Mouse (Mus musculus): ENCODE results near the gene Islr2. TPM values are rescaled to one million over a fixed set of nuclear protein-coding genes. Genes with fewer than 3 reads are reported as not detected.

Islr2 gene
- polyA plus RNA-seq, 1 experiment from 2014 or later = 51.6 TPM

DNA sequence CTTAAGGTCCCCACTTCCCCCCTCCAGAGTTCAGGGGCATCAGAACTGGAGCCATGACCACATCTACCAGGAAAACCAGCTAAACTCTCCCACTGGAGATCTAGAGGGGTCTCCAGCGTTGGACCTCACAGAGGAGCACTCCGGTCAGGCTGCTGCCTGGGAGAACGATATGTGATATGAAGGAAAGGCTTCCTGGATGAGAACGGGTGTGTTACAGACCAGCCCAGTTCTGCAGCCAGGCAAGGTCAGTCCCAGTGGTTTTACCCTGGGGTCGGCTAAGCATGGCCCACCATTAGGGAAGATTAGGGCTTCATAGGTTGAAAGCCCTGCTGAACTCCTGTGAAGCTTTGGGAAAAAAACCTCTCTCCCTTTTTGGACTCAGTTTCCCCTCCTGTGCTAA is 9.3 kb upstream of the Islr2 start:
- WGBS = 79% methylated on average over 5 of the region's 5 CpGs

DNA sequence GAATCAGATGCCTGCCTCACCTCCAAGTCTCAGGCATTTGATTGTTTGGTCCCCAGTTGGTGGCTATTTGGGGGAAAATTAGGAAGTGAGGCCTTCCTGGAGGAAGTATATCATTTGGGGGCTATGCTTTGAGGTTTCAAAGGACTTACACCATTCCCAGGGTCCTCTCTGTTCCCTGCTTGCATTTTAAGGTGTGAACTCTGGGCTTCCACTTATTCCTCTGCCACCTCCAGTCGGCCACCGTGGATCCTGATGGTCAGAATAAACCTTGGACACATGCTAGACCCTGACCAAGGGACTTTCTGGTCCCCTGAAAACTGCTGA is 6.1 kb upstream of the Islr2 start:
- Histone ChIP-seq H3K4me1 (ENCODE audit: control insufficient read depth, insufficient read depth, low read length) (peaks cover 4% of the 10 kb centered on the region; the same call in 1 of the 2 replicates), H3K9me3 (ENCODE audit: control insufficient read depth, low read length) (no peaks in the 10 kb centered on the region), H3K9ac (replicated peaks; ENCODE audit: low read length) (no peak overlapping the region), H3K27me3 (ENCODE audit: control insufficient read depth, insufficient read depth, low read length) (no peaks in the 10 kb centered on the region), H3K4me2 (ENCODE audit: low read length) (no peak overlapping the region), H3K4me3 (replicated peaks; ENCODE audit: low read depth, low read length) (no peak overlapping the region), H3K36me3 (ENCODE audit: control insufficient read depth, insufficient read depth, low read length) (no peaks in the 10 kb centered on the region), H3K27ac (replicated peaks; ENCODE audit: low read depth, low read length) (no peak overlapping the region)
- no peak for DNase-seq
- no peak for ATAC-seq (ENCODE audit: low FRiP score, low TSS enrichment)
- 89% methylated on average over 2 of the region's 2 CpGs for WGBS

More for the DNA sequence above, 9.3 kb upstream of the Islr2 start:
- Histone ChIP-seq H3K27ac (replicated peaks; ENCODE audit: low read depth, low read length) (no peak overlapping the region), H3K27me3 (ENCODE audit: control insufficient read depth, insufficient read depth, low read length) (no peaks in the 10 kb centered on the region), H3K9me3 (ENCODE audit: control insufficient read depth, low read length) (no peaks in the 10 kb centered on the region), H3K4me1 (ENCODE audit: control insufficient read depth, insufficient read depth, low read length) (peaks cover 4% of the 10 kb centered on the region; the same call in 1 of the 2 replicates), H3K9ac (replicated peaks; ENCODE audit: low read length) (no peak overlapping the region), H3K4me2 (ENCODE audit: low read length) (no peak overlapping the region), H3K36me3 (ENCODE audit: control insufficient read depth, insufficient read depth, low read length) (no peaks in the 10 kb centered on the region), H3K4me3 (replicated peaks; ENCODE audit: low read depth, low read length) (no peak overlapping the region)
- ATAC-seq (ENCODE audit: low FRiP score, low TSS enrichment) (no peak), DNase-seq (no peak)

DNA sequence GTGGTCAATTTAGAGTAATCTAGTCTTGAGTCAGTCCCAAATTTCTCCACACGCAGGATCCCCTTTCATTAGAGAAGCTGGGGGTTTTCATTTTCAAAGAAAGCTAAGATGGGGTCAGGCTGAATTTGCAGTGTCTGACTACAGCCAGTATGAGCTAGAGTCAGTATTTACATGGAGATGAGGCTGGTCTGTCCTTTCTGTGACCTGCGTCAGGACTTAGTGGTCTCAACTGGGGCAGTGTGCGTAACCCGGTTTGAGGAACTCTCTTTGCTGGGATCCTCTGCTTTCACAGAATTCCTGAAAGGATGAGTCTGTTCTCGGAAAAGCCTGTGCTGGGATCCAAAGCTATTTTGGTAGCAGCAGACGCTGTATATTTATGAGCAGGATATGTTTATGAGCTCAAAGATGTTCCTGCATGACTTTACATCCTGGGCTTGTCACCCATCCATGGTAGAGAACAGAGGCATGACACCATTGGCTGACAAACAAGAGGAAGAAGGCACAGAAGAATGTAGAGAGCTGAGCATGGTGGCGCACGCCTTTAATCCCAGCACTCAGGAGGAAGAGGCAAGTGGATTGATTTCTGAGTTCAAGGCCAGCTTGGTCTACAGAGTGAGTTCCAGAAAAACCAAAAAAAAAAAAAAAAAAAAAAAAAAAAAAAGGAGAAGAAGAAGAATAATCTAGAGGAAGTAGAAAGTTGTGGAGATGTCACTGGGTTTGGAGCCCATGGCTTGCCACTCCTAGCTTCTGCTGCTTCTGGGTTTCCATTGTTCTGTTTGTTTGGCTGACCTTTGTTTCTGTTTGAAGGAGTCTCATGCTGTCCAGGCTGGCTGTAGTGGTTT is 5.6 kb upstream of the Islr2 start:
- H3K9ac ChIP-seq (replicated peaks; ENCODE audit: low read length) = no peak overlapping the region
- H3K27ac ChIP-seq (replicated peaks; ENCODE audit: low read depth, low read length) = no peak overlapping the region
- H3K27me3 ChIP-seq (ENCODE audit: control insufficient read depth, insufficient read depth, low read length) = no peaks in the 10 kb centered on the region
- H3K36me3 ChIP-seq (ENCODE audit: control insufficient read depth, insufficient read depth, low read length) = no peaks in the 10 kb centered on the region
- H3K4me3 ChIP-seq (replicated peaks; ENCODE audit: low read depth, low read length) = no peak overlapping the region
- H3K4me1 ChIP-seq (ENCODE audit: control insufficient read depth, insufficient read depth, low read length) = no peaks in the 10 kb centered on the region
- DNase-seq (no peak), ATAC-seq (ENCODE audit: low FRiP score, low TSS enrichment) (no peak)
- WGBS = 79% methylated on average over 8 of the region's 8 CpGs
- no peak overlapping the region for H3K4me2 ChIP-seq (ENCODE audit: low read length)
- H3K9me3 ChIP-seq (ENCODE audit: control insufficient read depth, low read length) = no peaks in the 10 kb centered on the region

DNA sequence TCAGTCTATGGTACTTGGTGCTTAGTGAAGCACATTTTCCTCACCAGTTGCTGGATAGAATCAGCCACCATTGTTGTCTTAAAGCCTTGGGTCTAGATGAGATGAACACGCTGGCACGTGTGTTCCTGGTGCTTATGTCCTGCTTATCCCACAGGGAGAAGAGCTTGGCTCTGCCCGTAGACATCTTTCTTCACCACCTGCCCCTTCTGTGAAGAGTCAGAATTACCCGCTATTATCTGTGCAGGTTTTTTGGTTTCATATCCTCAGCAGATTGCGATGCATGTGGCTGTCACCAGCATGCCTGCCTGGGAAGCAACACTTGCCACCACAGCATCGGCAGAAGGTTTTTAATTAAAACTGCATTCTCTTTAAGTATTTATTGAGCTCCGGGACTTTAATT is 1.9 kb upstream of the Islr2 start:
- peak overlapping the region; percentile 63 for H3K4me2 ChIP-seq (ENCODE audit: low read length)
- no peak overlapping the region for H3K4me3 ChIP-seq (replicated peaks; ENCODE audit: low read depth, low read length)
- ATAC-seq (ENCODE audit: low FRiP score, low TSS enrichment) (no peak), DNase-seq (no peak)
- peaks cover 24% of the 10 kb centered on the region for H3K27me3 ChIP-seq (ENCODE audit: control insufficient read depth, insufficient read depth, low read length)
- H3K27ac ChIP-seq (replicated peaks; ENCODE audit: low read depth, low read length) = 0 out of 2 replicates have a peak overlapping the region, but pooled peaks have one; percentile 13
- H3K36me3 ChIP-seq (ENCODE audit: control insufficient read depth, insufficient read depth, low read length) = no peaks in the 10 kb centered on the region
- 71% methylated on average over 7 of the region's 7 CpGs for WGBS
- peaks cover 12% of the 10 kb centered on the region; the same call in 1 of the 2 replicates for H3K4me1 ChIP-seq (ENCODE audit: control insufficient read depth, insufficient read depth, low read length)
- no peaks in the 10 kb centered on the region for H3K9me3 ChIP-seq (ENCODE audit: control insufficient read depth, low read length)
- H3K9ac ChIP-seq (replicated peaks; ENCODE audit: low read length) = no peak overlapping the region

DNA sequence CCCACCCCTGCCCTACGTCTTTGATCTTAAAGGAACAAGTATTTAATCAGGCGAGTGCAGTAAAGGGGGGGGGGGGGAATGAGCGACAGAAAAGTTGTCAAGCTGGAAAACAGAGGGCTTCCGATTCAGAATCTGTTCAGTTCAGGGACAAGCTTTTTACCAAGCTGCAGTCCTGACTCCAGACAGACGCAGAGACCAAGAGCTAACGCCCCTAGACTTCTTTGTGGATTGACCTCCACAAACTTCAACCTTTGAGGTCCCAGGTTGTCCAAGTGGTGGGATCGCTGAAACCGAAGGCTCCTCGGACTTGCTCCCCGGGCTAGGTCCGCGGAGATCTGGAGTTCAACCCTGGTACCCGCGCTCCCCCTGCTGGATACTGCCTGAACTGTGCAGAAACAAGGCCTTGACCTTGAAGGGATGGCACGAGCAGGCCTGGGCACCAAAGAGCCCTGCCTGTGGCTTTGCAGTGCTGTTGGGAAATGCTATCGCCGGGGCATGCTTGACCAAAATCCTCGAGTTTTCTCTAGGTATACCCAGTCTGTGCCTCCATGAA is 405 bp upstream of the Islr2 start:
- Histone ChIP-seq H3K36me3 (ENCODE audit: control insufficient read depth, insufficient read depth, low read length) (no peaks in the 10 kb centered on the region), H3K27ac (replicated peaks; ENCODE audit: low read depth, low read length) (peak overlapping the region; percentile 90), H3K4me2 (ENCODE audit: low read length) (peak overlapping the region; percentile 63), H3K27me3 (ENCODE audit: control insufficient read depth, insufficient read depth, low read length) (peaks cover 39% of the 10 kb centered on the region), H3K4me1 (ENCODE audit: control insufficient read depth, insufficient read depth, low read length) (peaks cover 12% of the 10 kb centered on the region; the same call in 1 of the 2 replicates), H3K4me3 (replicated peaks; ENCODE audit: low read depth, low read length) (peak overlapping the region; percentile 41), H3K9ac (replicated peaks; ENCODE audit: low read length) (peak overlapping the region; percentile 55; the same call in 1 of the 2 replicates), H3K9me3 (ENCODE audit: control insufficient read depth, low read length) (no peaks in the 10 kb centered on the region)
- WGBS = 4% methylated on average over 18 of the region's 18 CpGs
- ATAC-seq (ENCODE audit: low FRiP score, low TSS enrichment) (peak; percentile 63; the same call in 1 of the 2 replicates), DNase-seq (peak; percentile 91)

DNA sequence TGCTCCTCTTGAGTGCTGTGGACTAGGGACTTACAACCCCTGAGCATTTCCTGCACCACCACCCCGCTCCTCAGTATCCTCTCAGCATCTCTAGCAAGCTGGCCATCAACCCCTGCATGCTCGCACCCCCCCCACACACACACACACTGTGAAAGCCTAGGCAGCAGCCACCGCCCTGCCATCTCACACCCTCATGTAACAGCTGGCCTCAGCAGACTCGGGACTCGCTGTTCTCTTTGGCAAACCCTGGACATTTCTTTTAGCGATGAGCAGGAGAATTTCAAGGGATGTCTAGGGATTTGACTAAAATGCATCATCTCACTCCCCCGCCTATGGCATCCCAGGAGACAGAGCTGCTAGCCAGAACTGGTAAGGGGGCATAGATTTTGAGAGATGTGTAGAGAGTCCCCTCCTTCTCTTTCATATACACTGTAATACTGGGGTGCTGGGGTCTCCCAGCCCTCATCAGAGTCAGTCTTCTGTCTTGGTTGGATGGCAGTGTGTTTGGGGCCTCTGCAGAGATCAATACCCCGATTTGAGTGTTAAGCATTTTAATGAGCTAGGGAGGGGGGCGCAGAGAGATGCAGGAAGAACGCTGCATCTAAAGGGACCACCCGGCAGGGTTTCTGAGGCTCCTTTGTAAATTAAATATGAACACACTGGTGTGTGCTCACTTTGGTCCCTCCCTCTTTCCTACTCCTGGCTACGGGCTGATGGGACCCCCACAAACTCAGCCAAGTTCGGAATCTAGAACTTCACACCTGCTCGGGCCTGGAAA is 1.3 kb downstream of the Islr2 start:
- H3K4me2 ChIP-seq (ENCODE audit: low read length) = peak overlapping the region; percentile 63
- peaks cover 56% of the 10 kb centered on the region for H3K27me3 ChIP-seq (ENCODE audit: control insufficient read depth, insufficient read depth, low read length)
- no peaks in the 10 kb centered on the region for H3K9me3 ChIP-seq (ENCODE audit: control insufficient read depth, low read length)
- H3K4me3 ChIP-seq (replicated peaks; ENCODE audit: low read depth, low read length) = peak overlapping the region; percentile 41
- no peaks in the 10 kb centered on the region for H3K36me3 ChIP-seq (ENCODE audit: control insufficient read depth, insufficient read depth, low read length)
- peaks cover 26% of the 10 kb centered on the region for H3K4me1 ChIP-seq (ENCODE audit: control insufficient read depth, insufficient read depth, low read length)
- peak overlapping the region; percentile 90 for H3K27ac ChIP-seq (replicated peaks; ENCODE audit: low read depth, low read length)
- 3% methylated on average over 14 of the region's 14 CpGs for WGBS
- H3K9ac ChIP-seq (replicated peaks; ENCODE audit: low read length) = peak overlapping the region; percentile 55
- ATAC-seq (ENCODE audit: low FRiP score, low TSS enrichment) (no peak), DNase-seq (peak; percentile 57)

DNA sequence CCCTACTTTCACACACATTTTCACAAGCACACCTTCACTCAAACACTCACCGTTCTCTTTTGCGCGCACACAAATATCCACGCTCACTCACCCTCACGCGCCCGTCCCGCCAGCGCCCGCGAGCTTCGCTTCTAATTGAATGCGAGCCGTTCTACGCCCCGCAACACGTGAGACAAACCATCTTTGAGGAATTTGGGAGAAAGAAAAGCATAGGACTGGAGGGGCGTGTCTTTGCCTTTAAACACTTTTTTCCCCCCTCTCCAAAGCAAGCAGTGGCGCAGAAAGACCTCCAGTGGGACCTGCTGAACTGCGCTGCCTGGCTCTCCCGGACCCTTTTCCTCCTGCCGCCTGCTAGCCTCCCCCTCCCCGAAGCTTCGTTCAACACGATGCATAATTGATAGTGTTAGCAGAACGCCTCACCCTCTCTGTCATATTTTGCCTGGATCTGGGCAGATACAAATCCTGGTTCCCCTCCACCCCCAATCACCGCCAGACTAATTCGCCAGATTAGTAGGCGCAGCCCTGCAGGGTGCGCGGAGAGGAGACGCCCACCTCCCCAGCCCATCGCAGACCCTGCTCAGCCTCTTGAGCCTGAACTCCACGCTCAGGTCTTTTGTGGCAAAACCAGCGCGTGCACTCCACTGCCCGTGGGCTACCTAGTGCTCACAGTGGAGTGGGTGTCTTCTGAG is 2.1 kb downstream of the Islr2 start:
- Histone ChIP-seq H3K9ac (replicated peaks; ENCODE audit: low read length) (peak overlapping the region; percentile 48), H3K27ac (replicated peaks; ENCODE audit: low read depth, low read length) (peak overlapping the region; percentile 90), H3K36me3 (ENCODE audit: control insufficient read depth, insufficient read depth, low read length) (no peaks in the 10 kb centered on the region), H3K4me3 (replicated peaks; ENCODE audit: low read depth, low read length) (peak overlapping the region; percentile 41), H3K27me3 (ENCODE audit: control insufficient read depth, insufficient read depth, low read length) (peaks cover 63% of the 10 kb centered on the region), H3K4me1 (ENCODE audit: control insufficient read depth, insufficient read depth, low read length) (peaks cover 28% of the 10 kb centered on the region), H3K4me2 (ENCODE audit: low read length) (peak overlapping the region; percentile 63), H3K9me3 (ENCODE audit: control insufficient read depth, low read length) (no peaks in the 10 kb centered on the region)
- ATAC-seq (ENCODE audit: low FRiP score, low TSS enrichment) (no peak), DNase-seq (peak; percentile 66)
- WGBS = under 1% methylated on average over 37 of the region's 37 CpGs

DNA sequence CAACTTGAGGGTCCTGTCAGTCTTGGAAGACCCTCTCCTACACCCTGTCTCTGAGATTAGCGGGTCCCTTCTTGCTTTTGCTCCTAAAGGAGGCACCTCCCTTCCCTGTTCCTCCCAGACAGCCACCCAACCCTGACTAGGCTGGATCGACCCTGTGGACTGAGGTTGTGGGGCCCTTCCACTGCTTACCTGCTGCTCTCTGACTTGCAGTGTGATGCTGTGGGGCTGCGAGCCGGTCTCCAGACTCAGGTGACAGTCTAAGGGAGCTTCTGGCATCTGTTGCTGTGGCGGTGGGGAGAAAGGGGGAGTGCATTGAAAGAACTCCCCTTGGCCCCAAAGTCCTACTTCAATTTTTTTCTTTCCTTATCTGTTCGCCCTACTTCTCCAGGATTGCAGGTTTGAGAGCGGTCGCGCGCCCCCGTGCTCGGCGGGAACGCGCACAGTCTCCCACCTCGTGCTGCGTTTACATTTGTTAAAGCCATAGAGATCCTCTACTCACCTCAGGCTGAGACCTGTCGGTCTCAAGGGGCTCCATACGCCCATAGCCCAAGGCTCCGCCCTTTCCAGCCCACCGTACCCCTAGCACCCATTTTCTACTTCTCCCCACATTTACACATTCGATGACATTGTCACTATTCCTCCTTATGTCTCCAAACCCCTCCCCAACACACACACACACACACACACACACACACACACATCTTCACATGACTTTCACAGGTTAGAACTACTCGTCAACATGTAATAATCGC is 2.9 kb downstream of the Islr2 start:
- H3K4me3 ChIP-seq (replicated peaks; ENCODE audit: low read depth, low read length) = peak overlapping the region; percentile 41
- DNase-seq = peak; percentile 61
- H3K9me3 ChIP-seq (ENCODE audit: control insufficient read depth, low read length) = no peaks in the 10 kb centered on the region
- peak overlapping the region; percentile 48 for H3K9ac ChIP-seq (replicated peaks; ENCODE audit: low read length)
- H3K27me3 ChIP-seq (ENCODE audit: control insufficient read depth, insufficient read depth, low read length) = peaks cover 71% of the 10 kb centered on the region
- 3% methylated on average over 24 of the region's 24 CpGs for WGBS
- ATAC-seq (ENCODE audit: low FRiP score, low TSS enrichment) = no peak
- peaks cover 28% of the 10 kb centered on the region for H3K4me1 ChIP-seq (ENCODE audit: control insufficient read depth, insufficient read depth, low read length)
- peak overlapping the region; percentile 90 for H3K27ac ChIP-seq (replicated peaks; ENCODE audit: low read depth, low read length)
- H3K4me2 ChIP-seq (ENCODE audit: low read length) = peak overlapping the region; percentile 63
- H3K36me3 ChIP-seq (ENCODE audit: control insufficient read depth, insufficient read depth, low read length) = no peaks in the 10 kb centered on the region

All from midbrain, embryonic 14.5 days (tissue).